Mouse (Mus musculus) MEL (cell line): ENCODE results near the gene Dnaja1. TPM values are rescaled to one million over a fixed set of nuclear protein-coding genes. Genes with fewer than 3 reads are reported as not detected.
A peak's percentile ranks its signal among the peaks of the same experiment; 100 is the strongest.

ENCODE experiments used
- DNase-seq: peaks from one replicate; pipeline ENCODE4 v3.0.0; 2011; ENCODE audit warnings: low read depth, low spot score
- H3K27ac ChIP-seq: 2 replicates; pipeline ENCODE4 v1.5.1; 2012; ENCODE audit warnings: low read depth, mild to moderate bottlenecking, control low read depth, low read length, moderate library complexity; ENCODE audit not compliant: control insufficient read depth
- H3K27me3 ChIP-seq, 2 experiments: fragments of 150-350 bp in 1 of 2; sonication (generic) in 1 of 2; 2 replicates each; pipeline ENCODE4 v1.6.1; 2012; ENCODE audit warnings: low read length in 2 of 2, mild to moderate bottlenecking in 2 of 2, improper control_type of control experiment in 1 of 2, moderate library complexity in 1 of 2; ENCODE audit not compliant: insufficient read depth in 2 of 2, control insufficient read depth in 1 of 2
- H3K36me3 ChIP-seq, 2 experiments: 2 replicates each; pipeline ENCODE4 v1.6.1; 2012 to 2014; ENCODE audit warnings: low read length in 2 of 2, improper control_type of control experiment in 1 of 2, inconsistent platforms in 1 of 2, mild to moderate bottlenecking in 1 of 2; ENCODE audit not compliant: insufficient read depth in 2 of 2, control insufficient read depth in 1 of 2
- H3K4me1 ChIP-seq, 2 experiments: fragments of 150-350 bp in 1 of 2; sonication (generic) in 1 of 2; 2 replicates each; pipeline ENCODE4 v1.6.1; 2012; ENCODE audit warnings: low read length in 2 of 2, improper control_type of control experiment in 1 of 2, mild to moderate bottlenecking in 1 of 2; ENCODE audit not compliant: insufficient read depth in 2 of 2, control insufficient read depth in 1 of 2
- H3K4me3 ChIP-seq, 2 experiments: fragments of 150-350 bp in 1 of 2; sonication (generic) in 1 of 2; 2 replicates each; pipeline ENCODE4 v1.5.1; 2012; ENCODE audit warnings: low read depth in 2 of 2, low read length in 2 of 2, mild to moderate bottlenecking in 2 of 2, moderate library complexity in 2 of 2, control low read depth in 1 of 2, improper control_type of control experiment in 1 of 2; ENCODE audit not compliant: control insufficient read depth in 1 of 2, insufficient read depth in 1 of 2
- H3K79me2 ChIP-seq: 2 replicates; pipeline ENCODE4 v1.6.1; 2012; ENCODE audit warnings: mild to moderate bottlenecking, low read length, moderate library complexity; ENCODE audit not compliant: control insufficient read depth, poor library complexity, insufficient read depth
- H3K9ac ChIP-seq: 2 replicates; pipeline ENCODE4 v1.6.1; 2012; ENCODE audit warnings: low read depth, mild to moderate bottlenecking, control low read depth, low read length, moderate library complexity; ENCODE audit not compliant: control insufficient read depth, poor library complexity, severe bottlenecking
- H3K9me3 ChIP-seq: fragments of 150-350 bp; sonication (generic); replicated peaks from 2 replicates; pipeline ENCODE4 v1.6.1; 2012; ENCODE audit warnings: mild to moderate bottlenecking, low read length, improper control_type of control experiment, moderate library complexity; ENCODE audit not compliant: insufficient read depth
- BHLHE40 ChIP-seq: IDR thresholded peaks from 2 replicates; pipeline ENCODE4 v1.6.1; 2012; ENCODE audit warnings: low read depth, mild to moderate bottlenecking, inconsistent platforms, low read length, improper control_type of control experiment, borderline replicate concordance
- CHD1 ChIP-seq: IDR thresholded peaks from 2 replicates; pipeline ENCODE4 v1.6.1; 2012; ENCODE audit warnings: low read depth, mild to moderate bottlenecking, inconsistent platforms, low read length, improper control_type of control experiment
- CHD2 ChIP-seq: IDR thresholded peaks from 2 replicates; pipeline ENCODE4 v1.6.1; 2011; ENCODE audit warnings: low read length, improper control_type of control experiment
- CTCF ChIP-seq, 3 experiments: IDR thresholded peaks in 2 of 3; conservative IDR thresholded peaks in 1 of 3; 2 replicates each; pipeline ENCODE4 v1.5.1; 2011 to 2012; ENCODE audit warnings: low read length in 3 of 3, low read depth in 2 of 3, mild to moderate bottlenecking in 2 of 3, improper control_type of control experiment in 1 of 3, inconsistent platforms in 1 of 3, mixed read lengths in 1 of 3, moderate library complexity in 1 of 3; ENCODE audit not compliant: control insufficient read depth in 1 of 3, insufficient read depth in 1 of 3, poor library complexity in 1 of 3, severe bottlenecking in 1 of 3
- E2F4 ChIP-seq: IDR thresholded peaks from 2 replicates; pipeline ENCODE4 v1.6.1; 2011; ENCODE audit warnings: low read depth, low read length, improper control_type of control experiment, borderline replicate concordance
- ELF1 ChIP-seq: IDR thresholded peaks from 2 replicates; pipeline ENCODE4 v1.6.1; 2014; ENCODE audit warnings: low read depth, mild to moderate bottlenecking, inconsistent platforms, low read length, improper control_type of control experiment, moderate library complexity
- EP300 ChIP-seq, 2 experiments: IDR thresholded peaks; 2 replicates each; pipeline ENCODE4 v1.6.1; 2011; ENCODE audit warnings: improper control_type of control experiment in 2 of 2, low read length in 2 of 2, low read depth in 1 of 2, mild to moderate bottlenecking in 1 of 2
- GABPA ChIP-seq: IDR thresholded peaks from 2 replicates; pipeline ENCODE4 v1.6.1; 2012; ENCODE audit warnings: low read depth, mild to moderate bottlenecking, inconsistent platforms, low read length, improper control_type of control experiment, moderate library complexity
- GATA1 ChIP-seq: IDR thresholded peaks from 2 replicates; pipeline ENCODE4 v1.6.1; 2011; ENCODE audit warnings: low read depth, low read length, improper control_type of control experiment
- HCFC1 ChIP-seq: IDR thresholded peaks from 2 replicates; pipeline ENCODE4 v1.6.1; 2012; ENCODE audit warnings: low read depth, mild to moderate bottlenecking, inconsistent platforms, low read length, improper control_type of control experiment, moderate library complexity
- MAZ ChIP-seq: IDR thresholded peaks from 2 replicates; pipeline ENCODE4 v1.6.1; 2012; ENCODE audit warnings: low read depth, mild to moderate bottlenecking, inconsistent platforms, low read length, improper control_type of control experiment
- MEF2A ChIP-seq: IDR thresholded peaks from 2 replicates; pipeline ENCODE4 v1.6.1; 2014; ENCODE audit warnings: low read depth, mild to moderate bottlenecking, inconsistent platforms, low read length, improper control_type of control experiment; ENCODE audit not compliant: poor library complexity, insufficient replicate concordance, severe bottlenecking; ENCODE audit errors: extremely low read depth
- MYB ChIP-seq: IDR thresholded peaks from 2 replicates; pipeline ENCODE4 v1.6.1; 2011; ENCODE audit warnings: mild to moderate bottlenecking, low read depth, low read length, improper control_type of control experiment
- MYC ChIP-seq: IDR thresholded peaks from 2 replicates; pipeline ENCODE4 v1.6.1; 2011; ENCODE audit warnings: low read depth, mild to moderate bottlenecking, low read length, improper control_type of control experiment, moderate library complexity
- NELFE ChIP-seq: IDR thresholded peaks from 2 replicates; pipeline ENCODE4 v1.6.1; 2011; ENCODE audit warnings: low read depth, low read length, improper control_type of control experiment
- NRF1 ChIP-seq: IDR thresholded peaks from 2 replicates; pipeline ENCODE4 v1.6.1; 2014; ENCODE audit warnings: low read depth, mild to moderate bottlenecking, inconsistent platforms, low read length, improper control_type of control experiment, moderate library complexity; ENCODE audit not compliant: poor library complexity, insufficient read depth, severe bottlenecking
- POLR2A ChIP-seq, 2 experiments: IDR thresholded peaks; 2 replicates each; pipeline ENCODE4 v1.6.1; 2011 to 2012; ENCODE audit warnings: low read length in 2 of 2, mild to moderate bottlenecking in 2 of 2, control low read depth in 1 of 2, improper control_type of control experiment in 1 of 2, low read depth in 1 of 2, moderate library complexity in 1 of 2; ENCODE audit not compliant: control insufficient read depth in 1 of 2, insufficient read depth in 1 of 2, poor library complexity in 1 of 2
- POLR2AphosphoS2 ChIP-seq: IDR thresholded peaks from 2 replicates; pipeline ENCODE4 v1.6.1; 2011; ENCODE audit warnings: low read length, improper control_type of control experiment
- POLR2AphosphoS5 ChIP-seq: IDR thresholded peaks from 2 replicates; pipeline ENCODE4 v1.6.1; 2012; ENCODE audit warnings: low read depth, borderline replicate concordance, mild to moderate bottlenecking, inconsistent platforms, low read length, moderate library complexity, mixed read lengths
- RAD21 ChIP-seq: IDR thresholded peaks from 2 replicates; pipeline ENCODE4 v1.6.1; 2011; ENCODE audit warnings: mild to moderate bottlenecking, low read depth, low read length, improper control_type of control experiment
- SIN3A ChIP-seq: IDR thresholded peaks from 2 replicates; pipeline ENCODE4 v1.6.1; 2012; ENCODE audit warnings: low read length, improper control_type of control experiment, inconsistent platforms
- TAL1 ChIP-seq: IDR thresholded peaks from 2 replicates; pipeline ENCODE4 v1.6.1; 2012; ENCODE audit warnings: mild to moderate bottlenecking, inconsistent platforms, low read length, moderate library complexity, mixed read lengths
- TCF12 ChIP-seq: IDR thresholded peaks from 2 replicates; pipeline ENCODE4 v1.6.1; 2014; ENCODE audit warnings: low read depth, mild to moderate bottlenecking, inconsistent platforms, low read length, improper control_type of control experiment, moderate library complexity
- USF1 ChIP-seq: IDR thresholded peaks from 2 replicates; pipeline ENCODE4 v1.6.1; 2014; ENCODE audit warnings: low read depth, mild to moderate bottlenecking, inconsistent platforms, low read length, improper control_type of control experiment, moderate library complexity
- USF2 ChIP-seq, 2 experiments: IDR thresholded peaks; 2 replicates each; pipeline ENCODE4 v1.6.1; 2011 to 2012; ENCODE audit warnings: improper control_type of control experiment in 2 of 2, low read length in 2 of 2, borderline replicate concordance in 1 of 2, inconsistent platforms in 1 of 2, low read depth in 1 of 2, mild to moderate bottlenecking in 1 of 2; ENCODE audit not compliant: insufficient read depth in 1 of 2
- ZC3H11A ChIP-seq: IDR thresholded peaks from 2 replicates; pipeline ENCODE4 v1.6.1; 2012; ENCODE audit warnings: low read depth, mild to moderate bottlenecking, inconsistent platforms, low read length, improper control_type of control experiment
- ZKSCAN1 ChIP-seq: IDR thresholded peaks from 2 replicates; pipeline ENCODE4 v1.6.1; 2012; ENCODE audit warnings: low read depth, mild to moderate bottlenecking, inconsistent platforms, low read length, improper control_type of control experiment, moderate library complexity
- ZNF384 ChIP-seq: IDR thresholded peaks from 2 replicates; pipeline ENCODE4 v1.6.1; 2012; ENCODE audit warnings: low read depth, mild to moderate bottlenecking, inconsistent platforms, low read length, improper control_type of control experiment
- polyA plus RNA-seq, 2 experiments: library from polyadenylated mRNA; stranded (reverse) in 1 of 2; unstranded in 1 of 2; fragments of >175 nt in 1 of 2; fragments of >200 nt in 1 of 2; gene quantifications; 2 replicates each; pipeline versions ENCODE4 v1.2.1 to v1.2.4; 2012; ENCODE audit warnings: low replicate concordance in 2 of 2, low read depth in 1 of 2; ENCODE audit not compliant: insufficient read length in 2 of 2, insufficient read depth in 1 of 2, missing spikeins in 1 of 2
- total RNA-seq: library from RNA; depleted of rRNA; stranded (reverse); fragments of 300-350 nt; gene quantifications from 2 replicates; pipeline ENCODE4 v1.2.3, GENCODE M21; 2012

Dnaja1 gene
- total and polyA plus RNA-seq, 3 experiments: 108 to 482 (median 355) TPM

DNA sequence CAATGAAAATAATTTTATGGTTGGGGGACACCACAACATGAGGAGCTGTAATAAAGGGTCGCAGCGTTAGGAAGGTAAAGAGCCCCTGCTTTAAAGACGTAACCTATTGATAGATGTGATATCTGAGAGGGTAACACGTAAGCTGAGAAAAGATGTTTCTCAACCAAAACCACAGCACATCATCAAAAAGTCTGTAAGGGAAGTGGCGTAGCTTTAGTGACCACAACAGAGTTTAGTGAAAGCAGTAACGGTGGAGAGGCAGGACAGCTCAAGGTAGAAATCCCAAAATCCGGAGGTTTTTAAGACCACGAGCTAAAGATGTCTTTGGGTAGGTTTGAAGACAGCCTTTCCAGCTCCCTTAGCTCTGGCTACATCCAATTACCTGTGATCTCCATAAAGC, 1.0 kb upstream of the Dnaja1 start:
- no peak for DNase-seq
- Histone ChIP-seq H3K4me1 (peaks cover 12 to 19% of the 10 kb centered on the region in 2 experiments), H3K79me2 (peaks cover 26% of the 10 kb centered on the region), H3K27me3 (no peaks in the 10 kb centered on the region), H3K4me3 (no peak overlapping the region; a peak in 1 of 4 replicates), H3K9ac (no peak overlapping the region), H3K9me3 (no peaks in the 10 kb centered on the region), H3K27ac (no peak overlapping the region), H3K36me3 (peaks cover 15 to 33% of the 10 kb centered on the region in 2 experiments)
- no peak for TF ChIP-seq POLR2AphosphoS2
- no peak for TF ChIP-seq MAZ
- TF ChIP-seq POLR2AphosphoS5: no peak
- TF ChIP-seq NELFE: no peak
- no peak for TF ChIP-seq E2F4
- TF ChIP-seq HCFC1: no peak
- TF ChIP-seq SIN3A: no peak

DNA sequence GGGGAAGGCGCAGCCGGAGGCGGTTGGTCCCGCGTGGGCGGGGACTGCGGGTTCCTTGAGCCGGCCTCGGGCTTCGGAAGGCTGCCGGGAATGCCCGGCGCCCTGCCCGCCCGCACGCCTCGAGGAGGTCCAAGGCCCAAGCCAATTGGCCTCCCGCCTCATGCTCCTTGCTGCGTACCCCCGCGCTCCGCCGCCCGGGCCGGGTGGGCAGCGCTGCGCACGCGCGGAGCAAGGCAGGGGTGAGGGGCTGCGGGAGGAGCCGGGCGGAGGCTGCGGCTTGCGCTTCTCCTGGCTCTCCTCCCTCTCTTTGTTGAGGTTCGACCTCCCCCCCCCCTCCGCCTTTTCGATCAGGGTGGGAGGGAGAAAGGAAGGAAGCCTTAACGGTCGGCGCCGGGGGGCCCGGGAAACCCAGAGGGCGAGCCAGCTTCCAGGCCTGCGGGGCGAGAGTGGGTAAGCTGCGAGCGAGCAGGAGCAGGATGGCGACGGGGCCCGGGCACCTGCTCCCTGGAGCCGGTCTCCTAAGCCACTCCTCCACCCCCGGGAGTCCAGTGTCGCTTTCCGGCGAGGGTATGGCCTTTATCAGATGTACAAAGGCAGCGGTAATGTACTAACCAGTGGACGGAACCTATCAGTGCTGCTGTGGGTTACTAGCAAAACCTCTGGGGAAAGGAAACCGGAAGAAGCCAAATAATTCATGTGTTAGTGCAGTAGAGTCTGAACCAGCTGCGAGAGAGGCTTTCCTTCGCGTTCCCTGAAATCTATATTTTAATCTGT, 924 bp downstream of the Dnaja1 start:
- peak overlapping the region; percentile 77 to 85 for H3K4me3 ChIP-seq
- H3K79me2 ChIP-seq: peaks cover 26% of the 10 kb centered on the region
- TF ChIP-seq USF2 (IDR thresholded peaks at IDR 0.05; ENCODE audit: borderline replicate concordance in 1 of 2, insufficient read depth in 1 of 2, low read depth in 1 of 2, low read length in 2 of 2) (no peak), EP300 (IDR thresholded peaks at IDR 0.05; ENCODE audit: low read depth in 1 of 2, low read length in 2 of 2) (no peak), ZNF384 (no peak), NRF1 (peak; percentile 84), MAZ (no peak), POLR2AphosphoS5 (no peak), TAL1 (no peak), ZC3H11A (no peak), USF1 (no peak), POLR2A (IDR thresholded peaks at IDR 0.05; ENCODE audit: control insufficient read depth in 1 of 2, insufficient read depth in 1 of 2, low read depth in 1 of 2, low read length in 2 of 2, poor library complexity in 1 of 2) (peak; percentile 49 to 78; a peak in 3 of 4 replicates), HCFC1 (no peak; the same call in 1 of the 2 replicates), ELF1 (peak; percentile 69; the same call in 1 of the 2 replicates), CTCF (IDR thresholded peaks at IDR 0.05 in 2 of 3, conservative IDR thresholded peaks at IDR 0.05 in 1 of 3; ENCODE audit: control insufficient read depth in 1 of 3, insufficient read depth in 1 of 3, low read depth in 2 of 3, low read length in 3 of 3, poor library complexity in 1 of 3, severe bottlenecking in 1 of 3) (no peak), GATA1 (peak; percentile 54), MEF2A (no peak), MYB (no peak), MYC (no peak), TCF12 (0 out of 2 replicates have a peak, but pooled peaks have one; percentile 13), CHD1 (no peak), GABPA (no peak), POLR2AphosphoS2 (peak; percentile 66; the same call in 1 of the 2 replicates), ZKSCAN1 (no peak), NELFE (peak; percentile 3; the same call in 1 of the 2 replicates), BHLHE40 (no peak), CHD2 (no peak), RAD21 (no peak)

More for the DNA sequence above, 924 bp downstream of the Dnaja1 start:
- Histone ChIP-seq H3K9ac (peak overlapping the region; percentile 92), H3K27me3 (no peaks in the 10 kb centered on the region), H3K9me3 (no peaks in the 10 kb centered on the region), H3K36me3 (peaks cover 29 to 49% of the 10 kb centered on the region in 2 experiments), H3K4me1 (peaks cover 12 to 19% of the 10 kb centered on the region in 2 experiments), H3K27ac (peak overlapping the region; percentile 92)
- DNase-seq: peak; percentile 88
